Mouse (Mus musculus): ENCODE results near the gene Hivep3. TPM values are rescaled to one million over a fixed set of nuclear protein-coding genes. Genes with fewer than 3 reads are reported as not detected.

Hivep3 gene
- total and polyA plus RNA-seq, 3 experiments: 14.4 to 32.3 (median 21.2) TPM

- Histone ChIP-seq H3K27me3 (replicated peaks) (no peaks in the 10 kb centered on the region), H3K4me2 (ENCODE audit: insufficient read depth, low read depth, poor library complexity, severe bottlenecking) (no peak overlapping the region), H3K79me2 (replicated peaks; ENCODE audit: control insufficient read depth, extremely low read depth, insufficient read depth, poor library complexity, severe bottlenecking) (no peaks in the 10 kb centered on the region), H3K27ac (ENCODE audit: insufficient read depth, low read depth) (no peak overlapping the region), H3K4me3 (replicated peaks in 1 of 3; ENCODE audit: low read depth in 2 of 3, low read length in 2 of 3, poor library complexity in 1 of 3) (no peak overlapping the region), H3K9me3 (replicated peaks; ENCODE audit: low read length) (no peaks in the 10 kb centered on the region), H3K36me3 (replicated peaks in 1 of 2; ENCODE audit: control insufficient read depth in 1 of 2, insufficient read depth in 1 of 2, low read length in 1 of 2) (peaks cover 13 to 46% of the 10 kb centered on the region in 2 experiments), H3K9ac (ENCODE audit: insufficient read depth, low read depth) (no peak overlapping the region), H3K4me1 (ENCODE audit: control insufficient read depth in 1 of 2, insufficient read depth in 2 of 2) (peaks cover 3 to 16% of the 10 kb centered on the region in 2 experiments; a peak in 3 of 4 replicates)
- dilution Hi-C loops (cut with MboI; ENCODE audit: extremely low pct_ligation_motif_present, extremely low pct_unique_long_range_greater_than_20kb, low sequenced_read_pairs): no loop called here
- in situ Hi-C loops (cut with MboI; ENCODE audit: low pct_ligation_motif_present, low pct_unique_long_range_greater_than_20kb, low sequenced_read_pairs): no loop called here
- TF ChIP-seq EP300 (IDR thresholded peaks at IDR 0.05; ENCODE audit: low read length) (no peak), GABPA (IDR thresholded peaks at IDR 0.05; ENCODE audit: insufficient replicate concordance, low read depth, low read length) (no peak), IRF4 (IDR thresholded peaks at IDR 0.05; ENCODE audit: low read depth, low read length) (no peak), JUN (IDR thresholded peaks at IDR 0.05; ENCODE audit: insufficient read depth, low read depth, low read length) (no peak), POLR2A (IDR thresholded peaks at IDR 0.05; ENCODE audit: low read depth, low read length) (no peak), CHD2 (IDR thresholded peaks at IDR 0.05; ENCODE audit: low read length) (no peak), USF1 (IDR thresholded peaks at IDR 0.05; ENCODE audit: low read depth, low read length) (no peak), CTCF (conservative IDR thresholded peaks at IDR 0.05 in 1 of 2, IDR thresholded peaks at IDR 0.05 in 1 of 2; ENCODE audit: low read depth in 2 of 2, low read length in 2 of 2) (no peak), TCF12 (IDR thresholded peaks at IDR 0.05; ENCODE audit: low read depth, low read length) (no peak), RAD21 (IDR thresholded peaks at IDR 0.05; ENCODE audit: low read depth, low read length) (no peak), SIN3A (IDR thresholded peaks at IDR 0.05; ENCODE audit: low read length) (no peak), JUND (conservative IDR thresholded peaks at IDR 0.05; ENCODE audit: low read depth, low read length) (no peak), MXI1 (IDR thresholded peaks at IDR 0.05; ENCODE audit: low read depth, low read length) (no peak), E2F4 (IDR thresholded peaks at IDR 0.05; ENCODE audit: insufficient replicate concordance, low read depth, low read length) (no peak), ZC3H11A (IDR thresholded peaks at IDR 0.05; ENCODE audit: low read depth, low read length) (no peak), ZNF384 (IDR thresholded peaks at IDR 0.05; ENCODE audit: low read depth, low read length) (no peak), ELF1 (IDR thresholded peaks at IDR 0.05; ENCODE audit: low read depth, low read length) (no peak), KAT2A (IDR thresholded peaks at IDR 0.05; ENCODE audit: insufficient replicate concordance, low read length) (no peak), ZMIZ1 (IDR thresholded peaks at IDR 0.05; ENCODE audit: low read depth, low read length) (no peak)
- DNase-seq (ENCODE audit: extremely low read depth): no peak
These were observed 138.4 kb downstream of the Hivep3 start for GRCm38 (mm10) chr4:119871861-119872582.

GRCm38 (mm10) chr4:119873935-119874334 is 140.4 kb downstream of the Hivep3 start:
- Histone ChIP-seq H3K9me3 (replicated peaks; ENCODE audit: low read length) (no peaks in the 10 kb centered on the region), H3K4me2 (ENCODE audit: insufficient read depth, low read depth, poor library complexity, severe bottlenecking) (no peak overlapping the region), H3K27me3 (replicated peaks) (no peaks in the 10 kb centered on the region), H3K27ac (ENCODE audit: insufficient read depth, low read depth) (no peak overlapping the region), H3K79me2 (replicated peaks; ENCODE audit: control insufficient read depth, extremely low read depth, insufficient read depth, poor library complexity, severe bottlenecking) (no peaks in the 10 kb centered on the region), H3K9ac (ENCODE audit: insufficient read depth, low read depth) (no peak overlapping the region), H3K4me1 (ENCODE audit: control insufficient read depth in 1 of 2, insufficient read depth in 2 of 2) (peaks cover 3 to 15% of the 10 kb centered on the region in 2 experiments; a peak in 3 of 4 replicates), H3K4me3 (replicated peaks in 1 of 3; ENCODE audit: low read depth in 2 of 3, low read length in 2 of 3, poor library complexity in 1 of 3) (no peak overlapping the region), H3K36me3 (replicated peaks in 1 of 2; ENCODE audit: control insufficient read depth in 1 of 2, insufficient read depth in 1 of 2, low read length in 1 of 2) (peaks cover 13 to 40% of the 10 kb centered on the region in 2 experiments)
- dilution Hi-C loops (cut with MboI; ENCODE audit: extremely low pct_ligation_motif_present, extremely low pct_unique_long_range_greater_than_20kb, low sequenced_read_pairs): no loop called here
- TF ChIP-seq CTCF (conservative IDR thresholded peaks at IDR 0.05 in 1 of 2, IDR thresholded peaks at IDR 0.05 in 1 of 2; ENCODE audit: low read depth in 2 of 2, low read length in 2 of 2): no peak
- no peak for TF ChIP-seq TBP (conservative IDR thresholded peaks at IDR 0.05; ENCODE audit: low read depth, low read length)
- no peak for TF ChIP-seq SIN3A (IDR thresholded peaks at IDR 0.05; ENCODE audit: low read length)
- no peak for TF ChIP-seq KAT2A (IDR thresholded peaks at IDR 0.05; ENCODE audit: insufficient replicate concordance, low read length)
- no peak for TF ChIP-seq UBTF (IDR thresholded peaks at IDR 0.05; ENCODE audit: low read depth, low read length)
- no peak for TF ChIP-seq ELF1 (IDR thresholded peaks at IDR 0.05; ENCODE audit: low read depth, low read length)
- TF ChIP-seq MEF2A (IDR thresholded peaks at IDR 0.05; ENCODE audit: borderline replicate concordance, low read depth, low read length): no peak
- no peak for TF ChIP-seq BHLHE40 (IDR thresholded peaks at IDR 0.05; ENCODE audit: low read depth, low read length)
- no peak for TF ChIP-seq CHD1 (IDR thresholded peaks at IDR 0.05; ENCODE audit: low read depth, low read length)
- no peak for TF ChIP-seq RAD21 (IDR thresholded peaks at IDR 0.05; ENCODE audit: low read depth, low read length)
- TF ChIP-seq ZKSCAN1 (IDR thresholded peaks at IDR 0.05; ENCODE audit: borderline replicate concordance, low read depth, low read length): no peak
- no peak for TF ChIP-seq TCF12 (IDR thresholded peaks at IDR 0.05; ENCODE audit: low read depth, low read length)
- no peak for TF ChIP-seq ZC3H11A (IDR thresholded peaks at IDR 0.05; ENCODE audit: low read depth, low read length)
- no peak for TF ChIP-seq RCOR1 (conservative IDR thresholded peaks at IDR 0.05; ENCODE audit: low read depth, low read length)
- TF ChIP-seq CHD2 (IDR thresholded peaks at IDR 0.05; ENCODE audit: low read length): no peak
- TF ChIP-seq ETS1 (conservative IDR thresholded peaks at IDR 0.05; ENCODE audit: low read depth, low read length): no peak
- in situ Hi-C loops (cut with MboI; ENCODE audit: low pct_ligation_motif_present, low pct_unique_long_range_greater_than_20kb, low sequenced_read_pairs): no loop called here
- DNase-seq (ENCODE audit: extremely low read depth): no peak
